Mouse (Mus musculus) C2C12 (cell line): ENCODE results near the gene Aco1.

Experiments used
- CEBPB ChIP-seq: IDR thresholded peaks from one replicate; pipeline ENCODE4 v1.6.1; 2011; ENCODE audit warnings: low read depth, mild to moderate bottlenecking, control low read depth, moderate library complexity
- CTCF ChIP-seq: IDR thresholded peaks from one replicate; pipeline ENCODE4 v1.5.1; 2011; ENCODE audit not compliant: control insufficient read depth, insufficient read depth, insufficient read length
- MAX ChIP-seq: IDR thresholded peaks from one replicate; pipeline ENCODE4 v1.6.1; 2011; ENCODE audit warnings: mild to moderate bottlenecking, control low read depth
- USF1 ChIP-seq: IDR thresholded peaks from one replicate; pipeline ENCODE4 v1.6.1; 2011; ENCODE audit warnings: low read depth, mild to moderate bottlenecking, control low read depth, moderate library complexity

DNA sequence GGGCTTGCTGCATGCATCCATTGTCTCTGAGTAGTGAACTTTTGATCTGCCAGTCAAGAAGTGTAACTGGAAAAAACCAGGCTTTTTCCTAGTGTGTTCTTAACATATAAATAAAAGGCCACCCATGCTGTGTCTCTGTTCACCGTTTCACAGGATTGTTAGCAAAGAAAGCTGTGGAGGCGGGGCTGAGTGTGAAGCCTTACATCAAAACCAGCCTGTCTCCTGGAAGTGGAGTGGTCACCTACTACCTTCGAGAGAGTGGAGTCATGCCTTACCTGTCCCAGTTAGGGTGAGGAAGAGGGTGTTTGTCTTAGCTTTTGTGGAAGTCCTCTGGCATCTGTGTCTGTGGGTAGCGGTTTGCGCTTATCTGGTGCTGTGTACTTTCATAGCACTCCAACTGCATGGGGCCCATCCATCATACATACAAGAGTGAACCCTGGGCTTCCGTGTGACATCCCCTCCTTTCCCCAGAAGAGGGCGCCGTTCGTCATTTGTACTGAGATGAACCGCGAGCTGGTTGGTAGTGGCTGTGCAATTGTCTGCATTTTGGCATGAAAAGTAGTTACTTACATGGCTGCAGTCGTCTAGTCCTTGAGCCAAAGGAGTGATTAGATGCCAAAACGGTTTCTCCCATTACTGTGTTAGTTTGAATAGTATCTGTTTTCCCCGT lies 39.9 kb downstream of the Aco1 start:
- no peak for TF ChIP-seq CEBPB
- TF ChIP-seq USF1 = no peak
- TF ChIP-seq CTCF = peak; percentile 34
- no peak for TF ChIP-seq MAX
